Mouse (Mus musculus): ENCODE measurements at regions not wholly inside any gene's neighbourhood (a gene's known extent, or its start where the extent isn't known, plus 50 kb on each side); places are given as distances from the start of the nearest gene placed in this dataset.

DNA sequence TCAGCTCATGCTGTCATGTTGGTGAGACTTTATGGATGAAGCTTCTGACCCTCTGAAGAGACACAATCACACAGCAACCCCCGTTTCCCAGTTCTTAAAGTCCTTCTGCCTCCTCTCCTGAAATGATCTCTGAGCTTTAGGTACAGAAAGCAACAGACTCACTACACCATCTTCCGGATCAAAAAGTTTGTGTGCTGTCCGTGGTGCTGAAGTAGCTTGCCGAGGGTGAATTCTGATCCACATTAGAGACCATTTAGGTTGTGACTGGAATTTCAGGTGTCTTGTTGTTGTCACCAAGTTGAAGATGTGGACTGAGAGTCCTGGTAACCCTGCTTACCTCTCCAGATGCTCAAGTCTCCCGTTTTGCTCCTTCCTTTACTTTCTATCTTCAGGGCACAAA is 375.2 kb downstream of the Shisa9 start:
- ChIA-PET POLR2A (no interaction called here), CTCF (no interaction called here)

DNA sequence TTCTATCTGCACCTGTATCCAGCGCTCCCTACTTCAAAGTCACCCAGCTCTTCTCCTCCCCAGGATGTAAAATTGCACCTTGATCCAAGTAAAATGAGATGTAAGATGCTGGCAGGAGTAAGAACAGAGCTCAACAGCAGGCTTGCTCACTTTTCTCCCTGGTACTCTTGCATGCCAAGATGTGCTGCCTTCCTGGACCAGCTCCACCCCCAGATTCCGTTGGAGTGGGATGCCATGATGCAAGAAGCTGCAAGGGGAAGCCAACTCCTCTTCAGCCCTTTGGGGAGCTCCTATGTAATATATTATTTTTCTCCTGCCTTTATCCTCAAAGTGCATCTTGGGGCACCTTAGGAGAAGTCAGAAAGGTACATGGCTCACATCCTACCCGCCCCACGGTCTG is 405.6 kb downstream of the Shisa9 start:
- CTCF ChIA-PET: no interaction called here
- POLR2A ChIA-PET: interaction anchor here in 1 of 4 experiments (0.7 kb wide), 1 partner anchor 422 kb away, joined by 3 read pairs; no protein-coding TSS in a partner anchor

- POLR2A ChIA-PET: no interaction called here
- CTCF ChIA-PET: no interaction called here
These were observed 451.8 kb downstream of the Shisa9 start for GRCm38 (mm10) chr16:12435697-12436221.

- CTCF ChIA-PET: interaction anchor here in 1 of 4 experiments (0.6 kb wide), 1 partner anchor 12 kb away, joined by 3 read pairs; no protein-coding TSS in a partner anchor
- POLR2A ChIA-PET: no interaction called here
These were observed 454.7 kb downstream of the Shisa9 start for GRCm38 (mm10) chr16:12438622-12439021.

DNA sequence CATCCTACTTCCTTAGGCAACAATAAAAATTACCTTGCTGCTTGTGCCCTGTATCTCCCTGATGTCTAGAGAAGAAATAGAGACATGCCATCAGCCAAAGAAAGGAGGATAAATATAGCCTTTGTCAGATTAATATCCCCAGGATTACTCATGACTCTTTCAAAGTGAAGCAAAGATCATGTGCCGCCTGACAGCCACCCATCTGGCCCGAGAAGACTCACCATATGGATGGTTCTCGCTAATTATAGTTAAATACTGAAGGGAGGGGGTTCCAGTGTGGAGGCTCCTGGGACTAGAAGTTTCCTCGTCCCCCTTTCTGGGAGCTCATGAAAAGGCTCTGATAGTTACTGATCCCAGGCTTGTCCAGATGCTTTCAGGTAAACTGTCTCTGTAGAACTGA is 470.9 kb downstream of the Shisa9 start:
- CTCF ChIA-PET: no interaction called here
- POLR2A ChIA-PET: no interaction called here

Data from embryonic stem cell, embryonic (primary cell).